Mouse (Mus musculus) cortical plate, adult 2 months (tissue): ENCODE measurements at regions not wholly inside any gene's neighbourhood (a gene's known extent, or its start where the extent isn't known, plus 50 kb on each side); places are given as distances from the start of the nearest gene placed in this dataset.

Experiments used
- H3K27ac ChIP-seq: fragments of 200-500 bp; 2 replicates; pipeline ENCODE4 v1.5.1; 2012; ENCODE audit warnings: low read length, control low read depth, inconsistent platforms; ENCODE audit not compliant: insufficient read depth
- H3K4me1 ChIP-seq: fragments of 200-500 bp; 2 replicates; pipeline ENCODE4 v1.6.1; 2011; ENCODE audit warnings: low read length; ENCODE audit not compliant: control insufficient read depth, insufficient read depth
- H3K4me3 ChIP-seq: fragments of 200-500 bp; 2 replicates; pipeline ENCODE4 v1.5.1; 2011; ENCODE audit warnings: mild to moderate bottlenecking, low read length, control low read depth; ENCODE audit not compliant: insufficient read depth
- CTCF ChIP-seq: fragments of 200-500 bp; IDR thresholded peaks from 2 replicates; pipeline ENCODE4 v1.5.1; 2011; ENCODE audit warnings: mild to moderate bottlenecking, control low read depth, low read length; ENCODE audit not compliant: insufficient read depth; ENCODE audit errors: extremely low read depth
- POLR2A ChIP-seq: fragments of 200-500 bp; IDR thresholded peaks from 2 replicates; pipeline ENCODE4 v1.6.1; 2011; ENCODE audit warnings: mild to moderate bottlenecking, low read length, control low read depth; ENCODE audit not compliant: insufficient read depth; ENCODE audit errors: extremely low read depth

GRCm38 (mm10) chr7:115147352-115147977 lies 404.0 kb downstream of the Insc start:
- TF ChIP-seq POLR2A, result no peak
- no peak for TF ChIP-seq CTCF
- Histone ChIP-seq H3K4me3 (no peak overlapping the region), H3K27ac (no peak overlapping the region), H3K4me1 (peaks cover 1% of the 10 kb centered on the region; the same call in 1 of the 2 replicates)

DNA sequence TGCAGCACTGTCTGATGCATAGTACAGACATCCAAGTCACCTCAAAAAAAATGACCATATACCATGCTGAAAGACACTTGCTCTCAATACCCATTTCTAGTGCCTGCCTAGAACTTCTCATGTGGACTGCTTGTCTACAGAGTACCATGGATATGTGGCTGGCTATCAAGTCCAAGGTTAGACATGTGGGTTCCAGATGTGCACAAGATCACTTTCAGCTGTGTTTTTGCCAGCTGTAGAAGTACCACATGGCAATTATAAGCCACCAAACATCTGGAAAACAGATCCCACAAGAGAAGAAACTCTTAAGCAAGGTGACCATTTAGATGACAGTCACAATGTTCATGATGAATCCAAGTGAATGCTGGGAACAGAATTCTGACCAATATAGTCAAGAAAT lies 409.8 kb downstream of the Insc start:
- no peaks in the 10 kb centered on the region for H3K4me1 ChIP-seq
- H3K27ac ChIP-seq, result no peak overlapping the region
- TF ChIP-seq CTCF (no peak), POLR2A (no peak)
- no peak overlapping the region for H3K4me3 ChIP-seq

DNA sequence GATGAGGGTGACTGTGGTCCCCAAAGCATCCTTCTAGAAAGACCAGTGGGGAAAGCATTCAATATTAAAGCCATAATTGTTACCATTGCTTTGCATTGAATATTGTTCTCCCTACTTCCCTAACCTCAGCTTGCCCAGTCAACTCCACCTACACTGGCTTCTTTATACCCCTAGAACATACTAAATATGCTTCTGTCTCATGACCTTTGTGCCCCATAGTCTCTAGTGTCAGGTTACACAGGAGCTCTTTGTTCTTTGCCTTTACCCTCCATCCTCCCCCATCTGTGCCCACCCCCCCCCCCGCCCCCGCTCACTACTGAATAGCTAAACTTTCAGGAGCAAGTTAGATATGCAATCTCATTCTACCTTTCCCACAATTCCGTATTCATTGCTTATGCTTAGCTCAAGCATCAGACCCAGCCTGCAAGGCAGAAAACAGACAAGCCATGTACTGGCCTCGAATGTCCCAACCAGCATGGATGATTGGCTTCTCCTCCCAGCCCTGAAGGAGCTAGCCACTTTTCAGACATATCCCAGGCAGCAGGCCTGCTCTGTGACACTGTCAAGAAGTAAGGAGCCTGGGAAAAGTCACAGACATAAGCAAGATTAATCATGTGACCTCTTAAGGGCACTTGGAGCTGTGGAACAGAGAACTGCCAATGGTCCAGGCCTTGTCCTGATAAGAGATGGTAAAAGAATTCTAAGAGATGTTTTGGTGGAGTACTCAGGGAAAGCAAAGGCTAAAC lies 410.4 kb downstream of the Insc start:
- no peak for TF ChIP-seq CTCF
- TF ChIP-seq POLR2A, result no peak
- H3K27ac ChIP-seq, result no peak overlapping the region
- no peak overlapping the region for H3K4me3 ChIP-seq
- no peaks in the 10 kb centered on the region for H3K4me1 ChIP-seq

GRCm38 (mm10) chr7:115170023-115170422 lies 426.5 kb downstream of the Insc start:
- Histone ChIP-seq H3K4me1 (no peaks in the 10 kb centered on the region), H3K4me3 (no peak overlapping the region), H3K27ac (no peak overlapping the region)
- TF ChIP-seq CTCF (no peak), POLR2A (no peak)

- no peak for TF ChIP-seq POLR2A
- no peak for TF ChIP-seq CTCF
- H3K27ac ChIP-seq, result no peak overlapping the region
- H3K4me1 ChIP-seq, result no peaks in the 10 kb centered on the region
- no peak overlapping the region for H3K4me3 ChIP-seq
These were observed 426.9 kb downstream of the Insc start for GRCm38 (mm10) chr7:115170439-115170838.

GRCm38 (mm10) chr7:115192482-115192881 lies 449.0 kb downstream of the Insc start:
- H3K4me1 ChIP-seq, result no peaks in the 10 kb centered on the region
- no peak for TF ChIP-seq POLR2A
- no peak for TF ChIP-seq CTCF
- no peak overlapping the region for H3K27ac ChIP-seq
- H3K4me3 ChIP-seq, result no peak overlapping the region

DNA sequence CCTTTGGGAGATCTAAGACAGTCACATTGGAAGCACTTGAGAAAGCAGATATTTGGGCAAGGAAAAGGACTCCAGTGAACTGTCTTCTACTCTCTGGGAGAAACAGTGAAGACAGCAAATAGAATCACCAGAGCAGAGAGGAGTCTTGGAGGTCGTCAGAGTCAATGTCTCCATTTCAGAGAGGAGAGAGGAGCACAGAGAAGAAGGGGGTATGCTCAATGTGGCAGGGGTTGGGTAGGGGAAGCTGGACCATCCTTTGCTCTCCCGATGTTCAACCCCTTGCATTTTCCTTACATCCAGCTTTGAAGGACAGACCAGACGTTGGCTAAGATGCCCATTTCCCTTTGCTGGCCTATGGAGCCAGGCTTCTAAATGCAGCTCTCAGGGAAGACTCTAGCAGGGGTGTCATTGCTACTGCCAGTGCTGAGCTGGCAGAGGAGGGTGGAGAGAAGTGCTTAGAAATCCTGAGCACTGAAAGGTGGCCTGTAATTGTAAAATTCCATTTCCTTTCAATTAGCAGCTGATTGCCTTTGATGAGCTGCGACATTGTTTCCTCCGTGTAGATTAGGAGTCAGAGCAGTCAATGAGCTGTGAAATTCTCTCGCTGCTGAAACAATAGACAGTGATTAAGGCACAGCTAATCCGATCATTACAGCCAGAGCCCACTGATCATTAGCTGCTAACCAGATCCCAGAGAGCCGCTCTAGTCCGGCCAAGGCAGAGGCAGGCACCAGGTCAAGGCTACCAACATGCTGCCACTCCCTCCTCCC lies 449.7 kb downstream of the Insc start:
- no peak for TF ChIP-seq POLR2A
- no peak for TF ChIP-seq CTCF
- H3K4me1 ChIP-seq, result no peaks in the 10 kb centered on the region
- no peak overlapping the region for H3K4me3 ChIP-seq
- no peak overlapping the region for H3K27ac ChIP-seq

DNA sequence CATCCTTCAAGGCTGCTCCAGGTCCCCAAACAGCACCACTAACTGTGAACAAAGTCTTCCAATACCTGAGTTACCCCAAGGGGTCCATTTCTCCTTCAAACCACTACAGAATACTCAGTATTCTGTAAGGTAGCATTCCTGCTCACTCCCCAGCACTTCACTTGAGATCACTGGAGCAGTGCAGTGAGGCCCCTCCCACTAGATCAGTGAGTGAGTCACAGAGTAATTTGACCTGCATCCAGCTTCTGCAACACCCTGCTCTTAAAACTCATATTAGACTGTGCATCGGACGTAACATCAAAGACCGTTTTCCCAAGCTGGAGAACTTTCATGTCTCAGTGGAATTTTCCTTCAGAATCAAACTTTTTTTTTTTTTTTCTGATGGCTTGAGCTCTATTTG lies 461.4 kb downstream of the Insc start:
- TF ChIP-seq CTCF (no peak), POLR2A (no peak)
- Histone ChIP-seq H3K27ac (no peak overlapping the region), H3K4me1 (no peaks in the 10 kb centered on the region), H3K4me3 (no peak overlapping the region)

GRCm38 (mm10) chr7:115206479-115207134 lies 463.1 kb downstream of the Insc start:
- TF ChIP-seq POLR2A (no peak), CTCF (no peak)

More at GRCm38 (mm10) chr7:115206479-115207134, 463.1 kb downstream of the Insc start:
- H3K27ac ChIP-seq, result no peak overlapping the region
- no peaks in the 10 kb centered on the region for H3K4me1 ChIP-seq
- no peak overlapping the region for H3K4me3 ChIP-seq
